Mouse (Mus musculus): ENCODE measurements around the gene Rpn2. TPM values are rescaled to one million over a fixed set of nuclear protein-coding genes. Genes with fewer than 3 reads are reported as not detected.

The Rpn2 gene
- polyA plus RNA-seq, 1 experiment from 2014 or later = 174 TPM

- no peaks in the 10 kb centered on the region; the same call in 1 of the 2 replicates for H3K4me1 ChIP-seq (replicated peaks)
- no peak for DNase-seq
- H3K27ac ChIP-seq = no peak overlapping the region
- H3K27me3 ChIP-seq = no peaks in the 10 kb centered on the region
- no peaks in the 10 kb centered on the region for H3K9me3 ChIP-seq (replicated peaks)
- WGBS (ENCODE audit: insufficient replicate concordance) = 78% methylated on average over 5 of the region's 5 CpGs
- no peak overlapping the region for H3K4me3 ChIP-seq (replicated peaks)
- peaks cover 23% of the 10 kb centered on the region for H3K36me3 ChIP-seq
- ATAC-seq (ENCODE audit: low read depth) = no peak
- no peak overlapping the region for H3K9ac ChIP-seq
- no peak overlapping the region for H3K4me2 ChIP-seq
Observed at GRCm38 (mm10) chr2:157332059-157332458, 53.2 kb downstream of the Rpn2 start.

GRCm38 (mm10) chr2:157338663-157339062 is 59.8 kb downstream of the Rpn2 start:
- no peaks in the 10 kb centered on the region for H3K9me3 ChIP-seq (replicated peaks)
- H3K27me3 ChIP-seq = 0 out of 2 replicates have a peak, but pooled peaks cover 3% of the 10 kb centered on the region

DNA sequence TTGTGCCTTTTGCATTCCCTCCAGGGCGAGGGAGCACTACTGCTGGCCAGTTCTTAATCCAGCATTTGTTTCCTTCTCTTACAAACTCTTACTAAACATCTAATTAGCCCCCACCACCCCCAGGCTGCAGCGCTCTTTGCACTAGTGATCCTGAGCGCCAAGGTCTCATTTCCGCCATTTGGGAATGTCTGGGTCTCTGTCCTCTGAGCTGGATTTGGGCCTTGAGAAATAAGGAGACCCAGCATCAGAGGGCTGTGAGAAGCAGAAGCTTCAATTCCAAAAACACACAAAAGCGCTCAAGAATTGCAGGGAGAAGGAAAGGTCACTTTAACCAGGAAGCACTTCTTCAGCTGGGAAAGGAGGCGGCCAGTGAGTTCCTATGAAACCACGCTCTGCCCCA is 60.7 kb downstream of the Rpn2 start:
- H3K36me3 ChIP-seq = no peaks in the 10 kb centered on the region
- 0 out of 2 replicates have a peak, but pooled peaks cover 3% of the 10 kb centered on the region for H3K27me3 ChIP-seq
- H3K27ac ChIP-seq = no peak overlapping the region
- H3K4me3 ChIP-seq (replicated peaks) = no peak overlapping the region
- no peaks in the 10 kb centered on the region for H3K9me3 ChIP-seq (replicated peaks)
- H3K9ac ChIP-seq = no peak overlapping the region
- no peak for DNase-seq
- no peak for ATAC-seq (ENCODE audit: low read depth)
- no peaks in the 10 kb centered on the region; the same call in 1 of the 2 replicates for H3K4me1 ChIP-seq (replicated peaks)
- WGBS (ENCODE audit: insufficient replicate concordance) = 64% methylated on average over 7 of the region's 7 CpGs
- no peak overlapping the region for H3K4me2 ChIP-seq

More at GRCm38 (mm10) chr2:157338663-157339062, 59.8 kb downstream of the Rpn2 start:
- ATAC-seq (ENCODE audit: low read depth) (no peak), DNase-seq (peak; percentile 65)
- Histone ChIP-seq H3K27ac (no peak overlapping the region), H3K9ac (no peak overlapping the region), H3K4me2 (no peak overlapping the region), H3K36me3 (no peaks in the 10 kb centered on the region), H3K4me3 (replicated peaks) (no peak overlapping the region), H3K4me1 (replicated peaks) (no peaks in the 10 kb centered on the region; the same call in 1 of the 2 replicates)
- WGBS (ENCODE audit: insufficient replicate concordance) = 27% methylated on average over 5 of the region's 5 CpGs

DNA sequence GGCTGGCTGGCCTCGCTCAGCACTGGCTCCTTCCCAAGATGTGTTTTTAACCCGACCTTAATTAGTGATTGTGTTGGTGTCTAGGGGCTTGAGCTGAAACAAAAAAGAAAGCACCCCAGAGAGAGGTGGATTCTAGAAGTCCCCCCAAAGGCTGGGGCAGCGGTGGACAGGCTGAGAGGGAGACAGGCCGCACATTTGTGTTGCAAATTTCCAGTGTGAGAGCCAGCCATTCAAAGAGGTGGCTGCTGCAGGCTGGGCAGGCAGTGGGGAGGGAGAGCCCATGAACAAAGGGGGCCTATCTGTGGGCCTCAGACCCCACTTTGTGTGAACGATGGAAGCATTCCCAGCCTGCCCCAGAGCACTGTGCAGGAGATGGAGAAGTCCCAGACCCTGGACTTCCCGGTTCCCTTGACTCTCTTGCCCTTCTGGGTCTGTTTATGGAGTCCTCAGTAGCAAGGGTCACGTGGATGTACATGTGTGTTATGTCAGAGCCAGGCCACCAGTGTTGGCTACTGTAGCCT is 61.5 kb downstream of the Rpn2 start:
- no peak overlapping the region for H3K9ac ChIP-seq
- ATAC-seq (ENCODE audit: low read depth) = no peak
- no peaks in the 10 kb centered on the region for H3K36me3 ChIP-seq
- no peak for DNase-seq
- WGBS (ENCODE audit: insufficient replicate concordance) = 51% methylated on average over 7 of the region's 7 CpGs
- no peak overlapping the region for H3K4me3 ChIP-seq (replicated peaks)
- H3K9me3 ChIP-seq (replicated peaks) = no peaks in the 10 kb centered on the region
- H3K27me3 ChIP-seq = 0 out of 2 replicates have a peak, but pooled peaks cover 3% of the 10 kb centered on the region
- no peaks in the 10 kb centered on the region; the same call in 1 of the 2 replicates for H3K4me1 ChIP-seq (replicated peaks)
- H3K4me2 ChIP-seq = no peak overlapping the region
- H3K27ac ChIP-seq = no peak overlapping the region

DNA sequence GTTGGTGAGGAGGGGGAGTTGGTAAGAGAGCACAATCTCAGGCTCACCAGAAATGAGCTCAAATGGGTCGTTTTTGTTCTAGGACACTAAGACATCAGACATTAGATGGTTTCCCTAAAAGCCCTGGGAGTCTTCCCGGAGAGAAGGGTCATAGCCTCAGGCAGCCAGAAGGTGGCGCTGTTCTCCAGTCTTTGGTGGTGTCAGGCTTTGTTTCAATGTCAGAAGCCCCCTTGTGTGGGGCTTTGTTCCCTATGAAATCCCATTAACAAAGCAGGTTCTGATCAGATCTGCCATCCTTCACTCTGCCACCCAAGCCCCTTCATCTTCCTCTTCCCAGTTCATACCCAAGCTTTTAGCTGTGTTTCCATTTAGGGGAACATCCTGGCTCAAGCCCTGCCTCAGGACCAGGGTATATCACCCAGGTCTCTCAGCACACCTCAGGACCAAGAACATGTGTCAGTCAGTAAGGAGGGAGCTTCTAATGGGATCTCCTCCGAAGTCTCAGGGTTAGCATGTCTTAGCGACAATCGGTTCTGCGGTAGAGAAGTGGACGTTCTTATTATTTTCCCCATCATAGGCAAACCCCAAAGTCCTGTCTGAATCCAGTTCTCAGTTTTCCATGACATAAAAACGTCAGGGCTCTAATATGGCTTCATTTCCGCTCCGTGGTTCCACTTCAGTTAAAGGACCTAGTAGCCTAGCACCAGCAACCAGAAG is 62.9 kb downstream of the Rpn2 start:
- 0 out of 2 replicates have a peak, but pooled peaks cover 3% of the 10 kb centered on the region for H3K27me3 ChIP-seq
- ATAC-seq (ENCODE audit: low read depth) (no peak), DNase-seq (peak; percentile 14)
- H3K9me3 ChIP-seq (replicated peaks) = no peaks in the 10 kb centered on the region
- H3K4me3 ChIP-seq (replicated peaks) = no peak overlapping the region
- no peak overlapping the region for H3K27ac ChIP-seq
- no peaks in the 10 kb centered on the region for H3K36me3 ChIP-seq
- 30% methylated on average over 11 of the region's 11 CpGs for WGBS (ENCODE audit: insufficient replicate concordance)
- H3K4me1 ChIP-seq (replicated peaks) = no peaks in the 10 kb centered on the region
- no peak overlapping the region for H3K4me2 ChIP-seq
- H3K9ac ChIP-seq = no peak overlapping the region

- Histone ChIP-seq H3K4me2 (no peak overlapping the region), H3K27ac (no peak overlapping the region), H3K27me3 (0 out of 2 replicates have a peak, but pooled peaks cover 3% of the 10 kb centered on the region), H3K9me3 (replicated peaks) (no peaks in the 10 kb centered on the region), H3K4me3 (replicated peaks) (no peak overlapping the region), H3K4me1 (replicated peaks) (no peaks in the 10 kb centered on the region), H3K36me3 (no peaks in the 10 kb centered on the region), H3K9ac (no peak overlapping the region)
- ATAC-seq (ENCODE audit: low read depth) = no peak
- DNase-seq = no peak
- WGBS (ENCODE audit: insufficient replicate concordance) = 46% methylated on average over 5 of the region's 5 CpGs
Observed at GRCm38 (mm10) chr2:157342328-157342926, 63.6 kb downstream of the Rpn2 start.

- Histone ChIP-seq H3K4me2 (no peak overlapping the region), H3K27me3 (0 out of 2 replicates have a peak, but pooled peaks cover 3% of the 10 kb centered on the region), H3K4me3 (replicated peaks) (no peak overlapping the region), H3K9me3 (replicated peaks) (no peaks in the 10 kb centered on the region), H3K36me3 (no peaks in the 10 kb centered on the region), H3K4me1 (replicated peaks) (no peaks in the 10 kb centered on the region), H3K27ac (no peak overlapping the region), H3K9ac (no peak overlapping the region)
- ATAC-seq (ENCODE audit: low read depth) (no peak), DNase-seq (no peak)
- WGBS (ENCODE audit: insufficient replicate concordance) = 52% methylated on average over 6 of the region's 6 CpGs
Observed at GRCm38 (mm10) chr2:157343337-157343736, 64.5 kb downstream of the Rpn2 start.

- DNase-seq (no peak), ATAC-seq (ENCODE audit: low read depth) (no peak)
- Histone ChIP-seq H3K4me3 (replicated peaks) (no peak within 1 kb of the TSS), H3K27ac (no peak within 1 kb of the TSS), H3K27me3 (0 out of 2 replicates have a peak, but pooled peaks cover 5% of the 10 kb centered on the region), H3K9me3 (replicated peaks) (no peaks in the 10 kb centered on the region), H3K4me2 (no peak within 1 kb of the TSS), H3K4me1 (replicated peaks) (no peaks in the 10 kb centered on the region), H3K36me3 (no peaks in the 10 kb centered on the region), H3K9ac (no peak within 1 kb of the TSS)
- 75% methylated on average over 26 of the region's 26 CpGs for WGBS (ENCODE audit: insufficient replicate concordance)
Observed at GRCm38 (mm10) chr2:157347361-157348159, 68.7 kb downstream of the Rpn2 start, which contains the start of gene Ghrh. Gene Ghrh, minus strand, starts transcription at chr2:157347506.

DNA sequence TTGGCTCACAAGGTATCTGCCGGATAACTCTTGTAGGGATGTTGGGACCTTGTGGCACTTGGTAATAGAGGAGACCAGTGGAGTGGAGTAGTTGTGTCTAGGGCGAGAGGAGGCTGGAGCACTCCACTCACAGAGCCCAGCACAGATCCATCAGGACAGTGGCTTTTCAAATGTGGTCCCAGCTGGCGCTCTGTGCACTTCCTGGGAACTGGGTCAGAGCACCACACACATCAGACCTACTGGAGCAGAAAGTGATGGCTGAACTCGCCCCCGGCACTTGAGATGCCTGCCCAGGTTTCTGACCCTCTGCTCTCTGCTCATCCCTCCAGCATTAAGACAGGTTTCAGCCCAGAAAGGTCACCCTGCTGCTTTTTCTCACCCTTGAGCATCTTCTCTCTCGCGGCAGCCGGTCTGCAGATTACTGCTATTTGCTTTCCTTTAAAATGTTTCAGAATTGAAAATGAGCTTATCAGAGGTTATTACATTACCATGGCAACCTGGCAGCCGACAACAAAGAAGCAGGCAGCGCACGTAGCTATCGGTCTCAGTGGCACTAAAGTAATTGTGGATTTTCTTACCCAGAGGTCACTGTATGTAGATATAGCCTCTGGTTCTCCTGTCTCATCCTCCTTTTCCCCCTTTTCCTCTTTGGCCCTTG is 70.4 kb downstream of the Rpn2 start:
- no peak for DNase-seq
- H3K27me3 ChIP-seq = 0 out of 2 replicates have a peak, but pooled peaks cover 5% of the 10 kb centered on the region
- no peak overlapping the region for H3K4me2 ChIP-seq
- H3K27ac ChIP-seq = no peak overlapping the region
- 54% methylated on average over 12 of the region's 12 CpGs for WGBS (ENCODE audit: insufficient replicate concordance)
- ATAC-seq (ENCODE audit: low read depth) = no peak
- H3K4me3 ChIP-seq (replicated peaks) = no peak overlapping the region
- no peaks in the 10 kb centered on the region for H3K36me3 ChIP-seq
- H3K9ac ChIP-seq = no peak overlapping the region
- H3K4me1 ChIP-seq (replicated peaks) = no peaks in the 10 kb centered on the region
- no peaks in the 10 kb centered on the region for H3K9me3 ChIP-seq (replicated peaks)

DNA sequence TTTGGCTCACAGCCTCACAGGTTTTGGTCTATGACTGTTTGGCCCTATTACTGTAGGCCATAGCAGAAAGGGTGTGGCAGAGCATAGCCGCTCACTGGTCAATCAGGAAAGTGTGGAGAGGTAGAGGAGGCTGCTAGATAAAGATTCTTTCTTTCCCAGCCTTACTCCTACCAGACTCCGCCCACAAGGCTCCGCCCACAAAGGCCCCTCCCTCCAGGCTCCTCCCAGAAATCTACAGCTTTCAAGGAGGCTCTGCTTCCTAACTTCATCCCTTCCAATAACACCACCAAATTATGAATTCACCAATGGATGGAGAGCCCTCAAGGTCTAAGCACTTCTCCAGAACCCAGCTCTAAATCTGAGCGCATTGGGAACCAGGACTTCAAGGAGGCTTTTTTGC is 74.4 kb downstream of the Rpn2 start:
- 0 out of 2 replicates have a peak, but pooled peaks cover 5% of the 10 kb centered on the region for H3K27me3 ChIP-seq
- no peak overlapping the region for H3K4me2 ChIP-seq
- no peak overlapping the region for H3K9ac ChIP-seq
- no peaks in the 10 kb centered on the region for H3K4me1 ChIP-seq (replicated peaks)
- WGBS (ENCODE audit: insufficient replicate concordance) = 33% methylated on average over 4 of the region's 4 CpGs
- no peaks in the 10 kb centered on the region for H3K36me3 ChIP-seq
- no peak overlapping the region for H3K4me3 ChIP-seq (replicated peaks)
- ATAC-seq (ENCODE audit: low read depth) (no peak), DNase-seq (no peak)
- H3K9me3 ChIP-seq (replicated peaks) = no peaks in the 10 kb centered on the region
- no peak overlapping the region for H3K27ac ChIP-seq
